Mouse (Mus musculus): ENCODE results near the gene Mmp11.
A peak's percentile ranks its signal among the peaks of the same experiment; 100 is the strongest.

Mmp11 gene

DNA sequence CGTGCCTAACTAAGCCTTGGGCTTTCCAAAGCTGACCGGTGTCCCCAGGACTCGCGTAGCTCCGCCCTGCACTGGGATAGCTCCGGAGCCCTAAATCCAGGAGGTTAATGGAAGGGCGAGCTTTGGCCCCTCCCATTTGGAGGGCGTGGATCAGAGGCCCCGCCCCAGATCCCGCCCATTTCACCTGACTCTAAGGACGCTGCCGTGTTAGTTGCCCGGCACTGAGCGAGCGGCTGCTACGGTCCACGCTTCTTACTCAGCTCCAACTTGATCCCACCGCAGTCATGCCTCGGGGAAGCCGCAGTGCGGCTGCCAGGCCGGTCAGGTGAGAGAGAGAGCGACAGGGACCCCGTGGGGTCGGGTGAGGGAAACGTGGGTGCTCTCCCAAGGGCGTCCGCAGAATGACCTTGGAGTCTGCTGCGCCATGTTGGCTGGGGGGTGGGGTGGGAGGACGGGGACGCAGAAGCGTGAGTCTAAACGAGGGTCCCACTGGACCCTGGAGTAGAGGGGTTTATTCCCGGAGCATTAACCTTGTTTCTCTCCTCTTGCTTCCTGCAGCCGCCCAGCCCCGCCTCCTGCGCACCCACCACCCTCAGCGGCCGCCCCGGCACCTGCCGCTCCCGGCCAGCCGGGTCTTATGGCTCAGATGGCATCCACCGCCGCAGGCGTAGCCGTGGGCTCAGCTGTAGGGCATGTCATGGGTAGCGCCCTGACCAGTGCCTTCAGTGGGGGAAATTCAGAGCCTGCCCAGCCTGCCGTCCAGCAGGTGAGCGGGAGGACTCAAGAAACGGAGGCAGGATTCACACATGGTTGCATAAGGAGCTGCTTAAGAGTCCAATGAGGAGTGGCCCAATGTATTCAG, at the start of gene Mmp11:
TSS of gene Mmp11 (minus strand) at position 817 of the 862 bp plus-strand sequence.
- peak; percentile 91 for DNase-seq (ENCODE audit: low read depth)

DNA sequence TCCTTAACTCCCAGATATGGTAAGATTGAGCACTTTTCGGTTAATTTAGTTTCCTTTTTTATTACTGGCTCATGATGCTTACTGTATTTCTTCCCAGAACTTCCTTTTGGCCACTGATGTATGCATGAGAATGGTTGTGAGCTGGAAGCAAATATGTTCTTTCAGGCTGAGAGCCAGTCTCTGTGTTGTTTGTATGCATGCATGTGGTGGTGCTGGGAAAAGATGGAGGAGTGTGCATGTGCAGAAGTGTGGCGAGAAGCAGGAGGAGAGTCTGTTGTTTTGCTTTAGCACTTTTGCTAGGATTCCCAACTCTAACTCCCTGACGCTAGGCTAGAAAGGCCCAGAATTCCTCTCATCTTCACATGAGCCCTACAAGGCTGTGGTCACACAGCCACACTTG, 43.1 kb upstream of the Mmp11 start:
- no peak for DNase-seq (ENCODE audit: low read depth)

DNA sequence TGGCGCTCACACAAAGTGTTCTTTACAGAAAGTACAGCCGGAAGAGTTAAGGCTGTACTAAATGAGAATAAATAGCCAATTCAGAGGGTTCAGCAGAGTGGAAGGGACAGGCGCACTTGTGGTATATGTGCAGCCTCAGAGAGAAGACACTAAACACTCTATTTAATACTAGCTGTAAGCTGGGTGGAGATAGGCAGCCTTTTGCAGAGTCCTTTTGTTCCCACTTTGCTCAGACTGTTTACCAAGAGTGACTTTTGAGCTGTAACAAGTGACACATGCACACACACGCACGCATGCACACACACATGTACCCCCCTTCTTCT, 42.5 kb upstream of the Mmp11 start:
- no peak for DNase-seq (ENCODE audit: low read depth)

DNA sequence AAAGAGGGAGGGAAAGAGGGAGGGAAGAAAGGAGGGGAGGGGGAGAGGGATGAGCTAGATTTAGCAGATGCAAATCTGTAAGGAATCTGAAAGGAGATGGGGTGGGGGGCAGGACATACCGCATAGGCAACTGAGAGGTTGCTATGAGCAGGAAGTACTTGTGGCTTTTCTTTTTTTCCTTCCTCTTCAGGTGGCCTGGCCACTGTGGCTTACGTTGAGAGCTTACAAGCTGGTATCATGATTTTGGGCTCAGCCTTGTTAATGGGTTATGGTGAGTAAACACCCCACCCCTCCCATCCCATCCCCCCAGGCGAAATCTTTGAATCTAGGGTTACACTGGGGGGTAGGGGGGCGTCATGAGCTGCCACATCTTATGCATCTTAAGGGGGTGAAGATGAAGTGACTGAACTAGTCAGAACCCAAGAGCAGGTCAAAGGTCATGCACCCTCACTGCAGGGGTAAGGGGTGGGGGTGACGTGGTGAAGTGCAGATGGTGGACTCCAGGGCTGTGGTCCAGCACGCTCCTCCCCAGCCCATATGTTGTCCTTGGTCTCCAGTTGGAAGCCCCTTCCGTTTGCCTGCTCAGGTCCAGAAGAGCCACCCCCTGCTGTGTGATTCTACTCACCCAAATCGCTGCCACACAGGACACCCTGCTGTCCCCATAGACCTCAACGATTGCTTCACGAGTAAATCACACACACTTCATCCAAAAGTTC, 42.0 kb upstream of the Mmp11 start:
- DNase-seq (ENCODE audit: low read depth), result peak; percentile 25

DNA sequence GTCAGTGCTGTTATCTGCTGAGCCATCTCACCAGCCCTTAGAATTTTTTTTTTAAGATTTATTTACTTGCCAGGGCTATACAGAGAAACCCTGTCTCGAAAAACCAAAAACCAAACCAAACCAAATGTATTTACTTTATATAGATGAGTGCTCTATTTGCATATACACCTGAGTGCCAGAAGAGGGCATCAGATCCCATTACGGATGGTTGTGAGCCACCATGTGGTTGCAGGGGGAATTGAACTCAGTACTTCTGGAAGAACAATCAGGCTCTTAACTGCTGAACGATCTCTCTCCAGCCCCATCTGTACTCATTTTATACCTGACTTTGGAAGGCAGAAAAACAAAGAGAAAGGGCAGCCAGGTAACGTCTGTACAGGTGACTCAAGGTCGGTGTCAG, 38.9 kb upstream of the Mmp11 start:
- DNase-seq (ENCODE audit: low read depth), result peak; percentile 71

DNA sequence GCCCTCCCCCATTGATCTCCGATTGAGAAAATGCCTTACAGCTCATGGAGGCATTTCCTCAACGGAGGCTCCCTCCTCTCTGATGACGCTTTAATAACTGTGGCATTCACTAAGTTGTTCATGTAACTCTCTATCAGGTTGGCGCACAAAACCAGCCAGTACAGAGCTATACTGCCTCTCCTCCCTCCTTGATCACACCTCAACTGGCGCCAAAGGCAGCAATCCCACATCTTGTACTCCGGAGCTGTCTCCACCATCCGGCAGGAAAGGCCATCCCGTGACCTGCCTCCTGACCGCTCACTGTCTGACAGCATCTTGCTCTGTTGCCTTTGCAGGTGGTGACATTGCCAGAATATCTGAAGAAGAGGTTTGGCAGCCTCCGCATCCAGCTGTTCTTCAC, 37.5 kb upstream of the Mmp11 start:
- no peak for DNase-seq (ENCODE audit: low read depth)

DNA sequence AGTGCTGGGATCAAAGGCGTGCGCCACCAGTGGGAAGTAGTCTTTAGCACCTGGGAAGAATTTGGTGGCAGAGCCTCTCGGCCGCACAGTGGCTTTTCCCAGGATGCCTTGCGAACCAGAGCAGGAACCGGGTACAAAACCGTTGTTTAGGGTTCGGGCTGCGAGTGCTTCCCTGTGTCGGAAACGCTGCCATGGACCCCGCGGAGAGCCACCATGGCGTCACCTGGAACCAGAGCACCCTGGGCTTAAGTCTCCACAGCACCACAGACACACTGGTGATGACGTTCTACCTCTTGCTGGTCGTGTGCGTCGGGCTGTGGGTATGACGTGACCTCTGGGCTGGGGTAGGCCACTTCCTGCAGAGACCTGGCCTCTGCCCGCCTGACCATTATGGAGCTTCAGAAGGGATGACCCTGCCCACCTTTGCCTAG, 18.1 kb upstream of the Mmp11 start, which contains the start of gene Gm5134:
TSS of gene Gm5134 (plus strand) at position 134 of the 431 bp plus-strand sequence.
- peak; percentile 52 for DNase-seq (ENCODE audit: low read depth)

DNA sequence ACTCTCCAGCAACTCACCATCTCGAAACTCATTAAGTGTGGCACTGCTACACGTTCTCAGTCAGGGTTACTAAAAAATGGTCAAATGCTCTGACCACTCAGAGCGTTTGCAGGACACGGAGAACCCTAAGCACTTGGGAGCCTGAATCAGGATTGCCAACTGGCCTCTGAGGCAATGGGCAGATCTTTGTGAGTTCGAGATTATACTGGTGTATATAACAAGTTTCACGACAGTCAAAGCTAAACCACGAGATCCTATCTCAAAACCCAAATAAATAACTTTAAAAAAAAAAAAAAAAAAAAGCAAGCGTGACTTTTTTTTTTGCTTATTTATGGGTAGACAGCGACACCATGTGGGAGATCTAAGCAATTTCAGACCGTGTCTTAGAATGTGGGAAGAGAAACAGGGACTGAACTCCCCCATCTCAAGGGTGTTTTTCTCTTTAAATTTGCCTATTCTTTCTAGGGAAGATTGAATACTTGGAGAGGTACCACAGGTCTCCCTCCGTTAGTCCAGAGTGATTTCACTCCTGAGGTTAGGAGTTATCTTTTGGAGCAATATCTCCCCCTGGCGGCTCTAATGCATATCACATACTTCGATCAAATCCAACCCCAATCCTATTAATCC, 15.2 kb upstream of the Mmp11 start:
- peak; percentile 88 for DNase-seq (ENCODE audit: low read depth)

DNA sequence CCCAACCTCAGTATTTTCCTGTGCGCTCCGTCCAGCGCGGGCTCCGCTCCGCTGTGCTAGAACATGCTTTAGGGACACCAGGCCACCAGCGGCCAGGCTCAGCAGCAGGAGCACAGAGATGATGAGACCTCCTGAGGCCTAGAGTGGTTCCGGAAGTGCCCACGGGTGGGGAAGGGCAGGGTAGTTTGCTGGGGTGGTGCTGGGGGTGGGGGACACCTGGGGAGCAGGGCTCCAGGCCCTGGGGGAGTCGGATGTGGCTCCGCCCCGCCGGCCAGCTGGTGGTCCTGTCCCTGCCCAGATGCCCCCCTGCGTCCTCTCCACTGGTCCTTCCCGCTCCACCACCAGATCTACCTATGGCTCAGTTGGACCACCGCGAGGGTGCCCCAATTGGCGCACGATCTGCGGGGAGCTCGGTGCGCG, 14.5 kb upstream of the Mmp11 start:
- DNase-seq (ENCODE audit: low read depth), result peak; percentile 32

DNA sequence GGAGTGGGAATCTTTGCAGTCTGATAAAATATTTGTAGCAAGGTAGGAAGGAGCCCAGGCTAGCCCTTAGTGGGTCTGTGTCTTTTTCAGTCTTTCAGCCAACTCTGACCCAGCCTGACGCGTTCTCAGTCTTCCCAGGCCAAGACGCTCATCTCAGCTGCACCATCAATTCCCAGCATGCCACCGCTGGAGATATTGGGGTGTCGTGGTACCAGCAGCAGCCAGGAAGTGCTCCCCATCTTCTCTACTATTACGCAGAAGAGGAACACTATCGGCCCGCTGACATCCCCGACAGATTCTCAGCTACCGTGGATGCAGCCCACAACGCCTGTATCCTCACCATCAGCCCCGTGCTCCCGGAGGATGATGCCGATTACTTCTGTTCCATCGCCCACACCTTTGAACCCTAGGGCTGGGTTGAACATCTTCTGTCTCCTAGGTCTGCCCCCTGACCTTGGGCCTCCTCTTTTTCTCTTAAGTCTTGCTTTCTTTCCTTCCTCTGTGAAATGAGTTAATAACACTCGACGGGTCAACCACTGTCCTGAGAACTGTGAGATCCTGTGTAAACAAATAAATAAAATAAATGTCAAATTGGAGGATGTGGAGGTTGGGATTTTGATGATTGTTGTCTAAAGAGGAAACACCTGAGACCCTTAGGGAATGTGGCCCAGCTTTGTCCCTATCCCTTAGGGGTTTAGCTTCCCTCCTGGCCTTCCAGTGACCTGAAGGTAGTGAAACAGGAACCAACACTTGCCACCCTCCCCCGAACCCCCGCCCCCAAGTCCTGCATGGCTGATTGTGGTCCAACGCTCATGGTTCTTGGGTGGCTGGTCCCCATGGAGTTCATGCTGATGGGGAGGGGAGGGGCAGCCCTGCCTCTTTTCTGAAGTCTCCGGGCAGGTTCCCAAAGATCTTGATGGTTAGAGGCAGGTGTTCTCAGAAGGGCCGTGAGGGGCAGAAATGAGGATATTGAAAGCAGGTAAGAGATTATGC, 13.1 kb upstream of the Mmp11 start:
- no peak for DNase-seq (ENCODE audit: low read depth)

DNA sequence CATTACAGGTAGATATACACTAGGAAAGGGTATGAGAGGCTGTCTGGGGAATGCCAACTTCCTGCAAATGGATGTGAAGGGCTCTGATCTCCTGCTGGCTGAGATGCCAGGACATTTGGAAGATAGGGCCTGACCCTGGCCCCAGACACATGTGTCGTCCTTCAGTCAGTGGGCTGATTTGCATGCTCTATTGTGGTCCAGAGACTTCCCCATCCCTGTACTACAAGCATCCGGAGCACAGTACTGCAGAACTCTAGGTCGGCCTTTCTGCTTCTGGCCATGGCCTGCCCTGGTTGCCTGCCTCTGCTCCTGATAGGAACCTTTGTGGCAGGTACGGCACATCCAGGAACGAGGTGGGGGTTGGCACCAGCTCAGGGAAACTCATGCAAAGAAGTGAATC, 11.8 kb upstream of the Mmp11 start:
- DNase-seq (ENCODE audit: low read depth), result no peak

DNA sequence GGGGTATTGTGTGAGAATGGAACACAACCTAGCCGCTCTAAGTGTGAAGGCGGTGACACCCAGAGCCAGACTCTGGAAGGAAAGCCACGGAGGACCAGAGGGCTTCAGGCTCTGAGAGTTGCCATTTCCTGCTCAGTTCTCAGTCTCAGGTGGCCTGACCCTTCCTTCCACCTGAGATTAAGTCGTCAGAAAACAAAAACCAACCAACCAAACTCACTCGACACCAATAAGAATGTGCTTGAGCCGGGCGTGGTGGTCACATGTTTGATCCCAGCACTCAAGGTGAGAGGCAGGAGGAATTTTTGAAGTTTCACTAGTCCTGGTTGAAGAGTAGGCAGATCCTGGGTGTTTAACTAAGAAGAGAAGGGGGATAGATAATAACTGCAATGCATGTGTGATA, 9.6 kb upstream of the Mmp11 start:
- DNase-seq (ENCODE audit: low read depth), result no peak

DNA sequence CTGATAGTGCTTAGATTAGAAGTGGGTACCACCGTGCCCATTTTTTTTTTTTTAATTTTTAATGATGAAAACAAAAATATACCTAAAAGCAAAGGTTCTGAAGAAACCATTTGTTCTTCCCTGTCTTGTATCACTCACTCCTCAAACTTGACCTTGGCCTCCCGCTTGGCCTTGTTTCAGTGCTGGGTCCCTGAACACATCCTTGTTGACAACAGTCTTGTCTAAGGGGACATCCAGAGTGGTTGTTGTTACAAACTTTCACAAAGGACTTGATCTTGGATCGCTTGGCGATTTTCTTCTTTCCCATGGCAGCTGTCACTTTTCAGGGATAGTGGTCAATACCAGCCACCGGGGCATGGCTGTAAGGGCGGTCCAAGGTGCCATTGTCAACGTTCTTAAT, 8.9 kb upstream of the Mmp11 start:
- no peak for DNase-seq (ENCODE audit: low read depth)

DNA sequence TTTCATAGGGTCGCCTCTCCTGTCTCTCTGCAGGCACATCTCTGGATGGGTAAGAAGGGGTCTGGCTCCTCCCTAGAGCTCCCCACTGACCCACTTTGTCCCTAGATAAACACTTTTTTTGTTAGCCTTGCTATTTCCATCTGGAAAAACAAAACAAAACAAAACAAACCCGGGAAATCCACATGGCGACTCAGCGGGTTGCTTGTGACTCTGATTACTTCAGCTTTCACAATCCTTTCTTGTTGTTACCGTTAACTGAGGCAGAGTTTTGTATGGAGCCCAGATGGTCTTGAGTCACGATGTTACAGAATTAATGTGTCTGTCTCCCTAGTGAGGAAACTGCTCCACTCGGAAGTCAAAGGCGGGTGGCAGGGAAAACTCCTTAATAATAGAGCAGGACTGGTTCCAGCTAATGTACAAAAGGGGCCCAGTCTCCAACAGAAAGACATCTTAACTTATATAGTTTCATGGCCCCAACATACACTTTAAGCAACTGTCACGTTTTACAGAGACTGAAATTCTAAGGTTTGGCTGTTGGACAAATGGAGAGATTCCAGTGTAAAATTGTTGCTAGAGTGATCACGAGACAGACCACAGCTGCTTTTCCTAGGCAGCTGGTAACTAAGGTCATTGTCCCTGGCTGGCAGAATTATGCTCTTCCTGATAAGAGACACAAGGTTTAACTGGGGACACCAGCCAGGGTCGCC, 7.9 kb upstream of the Mmp11 start:
- no peak for DNase-seq (ENCODE audit: low read depth)

DNA sequence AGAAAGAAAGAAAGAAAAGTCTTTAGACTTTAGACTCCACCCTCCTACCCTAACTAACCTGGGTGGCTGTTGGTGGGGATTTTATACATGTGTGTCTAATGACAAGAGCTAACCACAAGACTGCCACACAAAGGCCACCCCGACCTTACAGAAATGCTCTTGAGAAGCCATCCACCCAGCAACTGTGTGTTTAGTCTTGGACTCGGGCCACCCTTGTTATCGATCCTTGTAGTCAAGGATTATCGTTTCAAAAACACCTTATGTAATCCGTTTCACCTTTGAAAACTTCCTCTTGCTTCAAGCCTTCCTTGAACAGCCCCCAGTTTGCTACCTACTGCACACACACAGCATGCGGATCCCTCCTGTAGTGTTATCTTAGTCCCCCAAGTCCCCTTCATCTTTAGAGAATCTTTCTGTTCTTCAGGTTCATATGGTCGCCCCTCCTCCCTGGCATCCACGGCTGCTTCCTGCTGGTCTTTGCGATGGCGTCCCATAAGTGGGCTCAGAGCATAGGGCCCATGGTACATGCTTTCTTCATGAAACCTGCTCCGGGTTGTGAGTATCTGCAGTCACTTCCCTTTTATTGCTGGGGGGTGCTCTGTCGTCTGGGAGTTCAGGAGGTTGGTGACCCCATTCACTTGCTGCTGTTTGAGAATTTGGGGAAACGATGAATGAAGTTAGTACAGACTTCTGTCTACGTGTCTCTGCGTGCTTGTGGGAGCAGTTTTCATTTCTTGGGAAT, 6.6 kb upstream of the Mmp11 start, which contains the start of gene Vpreb3:
TSS of gene Vpreb3 (plus strand) at position 322 of the 742 bp plus-strand sequence.
- DNase-seq (ENCODE audit: low read depth), result no peak

DNA sequence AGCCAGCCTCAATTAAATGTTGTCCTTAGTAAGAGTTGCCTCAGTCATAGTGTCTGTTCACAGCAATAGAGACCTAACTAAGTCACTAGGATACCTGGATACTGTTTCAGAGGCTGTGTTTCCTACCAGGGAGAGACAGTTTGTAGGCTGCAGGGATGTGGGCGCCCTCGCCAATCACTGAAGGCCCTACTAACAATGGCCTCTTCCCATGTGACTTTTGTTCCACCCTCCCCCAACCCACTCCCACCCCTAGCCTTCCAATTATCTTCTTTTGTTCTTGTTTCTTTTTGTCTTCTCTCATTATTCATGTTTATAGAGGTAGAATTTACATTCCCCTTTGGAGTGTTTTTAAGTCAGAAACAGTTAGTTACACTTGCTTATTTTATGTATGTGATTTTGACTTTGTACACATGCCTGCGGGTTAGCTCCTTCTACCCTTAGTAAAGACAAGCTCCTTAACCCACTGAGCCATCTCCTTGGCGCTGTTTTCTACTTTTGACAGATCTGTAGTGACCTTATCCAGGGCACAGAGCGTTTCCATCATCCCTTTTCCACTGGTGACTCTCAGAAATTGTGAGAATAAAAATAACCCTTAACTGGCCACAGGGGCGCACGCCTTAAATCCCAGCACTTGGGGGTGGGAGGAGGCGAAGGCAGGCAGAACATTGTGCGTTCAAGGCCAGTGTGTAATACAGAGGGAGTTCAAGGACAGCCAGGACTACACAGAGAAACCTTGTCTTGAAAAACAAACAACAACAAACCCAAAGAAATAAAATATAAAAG, 4.9 kb upstream of the Mmp11 start:
- DNase-seq (ENCODE audit: low read depth), result no peak

DNA sequence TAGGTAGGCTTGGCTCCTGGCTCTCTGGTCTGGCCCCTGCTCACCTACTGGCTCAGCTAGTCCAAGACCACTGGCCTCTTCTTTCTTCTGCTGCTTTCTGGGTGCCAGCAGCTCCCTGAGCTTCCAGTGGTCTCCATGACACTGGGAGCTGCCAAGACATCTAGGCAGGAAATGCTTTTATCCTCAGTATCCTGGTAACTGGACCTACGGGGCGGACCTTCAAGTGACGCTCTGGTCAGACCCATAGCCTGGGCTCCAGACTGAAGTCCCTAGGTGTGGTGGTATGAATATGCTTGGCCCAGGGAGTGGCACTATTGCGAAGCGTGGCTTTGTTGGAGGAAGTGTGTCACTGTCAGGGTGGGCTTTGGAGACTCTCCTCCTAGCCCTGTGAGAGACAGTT, 4.2 kb upstream of the Mmp11 start, which contains the start of gene Gm867:
TSS of gene Gm867 (minus strand) at position 153 of the 400 bp plus-strand sequence.
- DNase-seq (ENCODE audit: low read depth), result no peak

DNA sequence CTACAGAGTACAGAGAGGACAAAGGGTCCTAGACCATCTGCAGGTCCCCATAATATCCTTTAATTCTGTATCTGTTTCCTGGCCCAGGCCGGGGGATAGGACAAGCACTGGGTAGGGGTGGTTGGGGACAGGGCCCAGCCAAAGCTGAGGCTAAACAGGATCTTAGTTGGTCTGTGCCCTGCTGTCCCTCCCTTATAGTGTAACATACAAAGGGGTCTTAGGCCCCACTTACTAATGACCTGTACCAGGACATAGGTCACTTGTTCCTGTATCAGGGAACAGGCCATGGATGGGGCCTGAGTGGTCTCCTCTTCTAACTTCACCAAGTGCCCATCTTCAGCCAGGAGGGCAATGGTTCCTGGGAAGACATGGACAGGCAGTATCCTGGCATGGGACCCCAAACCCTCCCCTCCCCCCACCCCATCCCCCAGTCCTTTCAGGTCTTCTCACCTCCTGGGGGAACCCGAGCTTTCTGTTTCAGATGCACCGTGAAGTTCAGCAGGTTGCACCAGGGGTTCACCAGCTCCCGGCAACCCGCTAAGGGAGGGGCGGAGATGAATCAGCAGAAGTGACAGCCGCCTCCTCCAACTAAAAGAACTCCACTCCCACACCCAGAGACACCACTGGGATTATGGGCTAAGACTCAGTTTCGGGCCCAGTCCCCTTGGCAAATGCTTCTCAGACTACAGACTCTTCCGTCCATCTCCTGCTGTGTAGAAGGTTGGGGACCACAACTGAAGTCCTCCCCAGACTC, 3.4 kb upstream of the Mmp11 start:
- DNase-seq (ENCODE audit: low read depth), result no peak
